Mouse (Mus musculus) bone marrow, adult 2 months (tissue): Measurements from ENCODE around the gene Megf6.

ENCODE experiments used
- CTCF ChIP-seq: fragments of 200-500 bp; IDR thresholded peaks from 2 replicates; pipeline ENCODE4 v1.5.1; 2011; ENCODE audit warnings: low read length, control low read depth; ENCODE audit not compliant: control insufficient read depth, insufficient read depth
- POLR2A ChIP-seq: fragments of 200-500 bp; IDR thresholded peaks from 2 replicates; pipeline ENCODE4 v1.6.1; 2011; ENCODE audit warnings: low read depth, mild to moderate bottlenecking, control low read depth, low read length, borderline replicate concordance; ENCODE audit not compliant: control insufficient read depth

DNA sequence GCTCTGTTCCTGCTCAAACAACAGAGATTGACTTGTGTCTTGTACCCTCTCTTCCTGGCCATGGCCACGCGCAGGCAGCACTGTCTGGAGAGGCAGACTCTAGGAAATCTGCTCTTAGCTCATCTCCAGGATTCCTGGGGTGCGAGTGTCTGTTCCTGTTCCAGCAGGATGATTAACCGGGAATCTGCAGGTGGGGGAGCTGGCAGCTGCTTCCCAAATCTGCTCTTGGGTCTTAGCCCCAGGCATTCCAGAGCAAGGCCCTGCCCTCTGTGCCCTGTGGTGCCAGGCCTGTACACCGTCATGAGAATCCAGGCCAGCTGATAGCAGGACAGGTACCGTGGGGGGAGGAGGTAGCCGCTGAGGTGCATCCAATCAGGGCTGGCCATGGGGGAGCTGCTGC, 34.0 kb downstream of the Megf6 start:
- no peak for TF ChIP-seq CTCF
- TF ChIP-seq POLR2A, result no peak
